Mouse (Mus musculus): Measurements from ENCODE around the gene Togaram2.

GRCm38 (mm10) chr17:71657521-71657920 lies 15.5 kb upstream of the Togaram2 start:
- TF ChIP-seq HCFC1 (IDR thresholded peaks at IDR 0.05; ENCODE audit: borderline replicate concordance, insufficient read depth, low read length) (no peak), ZNF384 (IDR thresholded peaks at IDR 0.05; ENCODE audit: low read depth, low read length) (no peak), MAFK (IDR thresholded peaks at IDR 0.05; ENCODE audit: insufficient read depth, low read depth, low read length) (no peak), CHD2 (IDR thresholded peaks at IDR 0.05; ENCODE audit: low read depth, low read length) (no peak)
